Mouse (Mus musculus) testis, adult 2 months (tissue): ENCODE measurements around the gene Aqr.

Experiments
- CTCF ChIP-seq: fragments of 200-500 bp; IDR thresholded peaks from 2 replicates; pipeline ENCODE4 v1.5.1; 2012; ENCODE audit warnings: low read depth, mild to moderate bottlenecking, inconsistent platforms, low read length, moderate library complexity; ENCODE audit not compliant: control insufficient read depth, insufficient read depth, insufficient replicate concordance
- POLR2A ChIP-seq: fragments of 200-500 bp; IDR thresholded peaks from 2 replicates; pipeline ENCODE4 v1.6.1; 2012; ENCODE audit warnings: low read depth, mild to moderate bottlenecking, inconsistent platforms, low read length, moderate library complexity; ENCODE audit not compliant: control insufficient read depth

GRCm38 (mm10) chr2:114057303-114057853 lies 129.4 kb downstream of the Aqr start:
- no peak for TF ChIP-seq CTCF
- TF ChIP-seq POLR2A: no peak
